Mouse (Mus musculus) C2C12 (cell line): ENCODE data around the gene 4933428M09Rik. TPM values are rescaled to one million over a fixed set of nuclear protein-coding genes. Genes with fewer than 3 reads are reported as not detected.

ENCODE experiments used
- H3K27me3 ChIP-seq: one replicate; pipeline ENCODE4 v1.6.1; 2011; ENCODE audit not compliant: control insufficient read depth, insufficient read depth, insufficient read length
- H3K36me3 ChIP-seq: one replicate; pipeline ENCODE4 v1.6.1; 2011; ENCODE audit not compliant: control insufficient read depth, insufficient read depth
- H3K4me3 ChIP-seq: one replicate; pipeline ENCODE4 v1.5.1; 2011; ENCODE audit warnings: mild to moderate bottlenecking, control low read depth; ENCODE audit not compliant: poor library complexity, insufficient read depth, severe bottlenecking
- H3K79me2 ChIP-seq: one replicate; pipeline ENCODE4 v1.6.1; 2011; ENCODE audit not compliant: control insufficient read depth, insufficient read depth
- H3K79me3 ChIP-seq: one replicate; pipeline ENCODE4 v1.6.1; 2011; ENCODE audit warnings: low read depth, control low read depth
- H3ac ChIP-seq: one replicate; pipeline ENCODE3; 2011; ENCODE audit warnings: low read depth; ENCODE audit not compliant: control insufficient read depth, insufficient read length
- CEBPB ChIP-seq: IDR thresholded peaks from one replicate; pipeline ENCODE4 v1.6.1; 2011; ENCODE audit warnings: low read depth, mild to moderate bottlenecking, control low read depth, moderate library complexity
- USF1 ChIP-seq: IDR thresholded peaks from one replicate; pipeline ENCODE4 v1.6.1; 2011; ENCODE audit warnings: low read depth, mild to moderate bottlenecking, control low read depth, moderate library complexity
- polyA plus RNA-seq: library from polyadenylated mRNA; unstranded; fragments of >200 nt; fragmentation: generic; extraction: Trizol; gene quantifications from one replicate; pipeline ENCODE4 v1.2.1, GENCODE M21; 2012; ENCODE audit warnings: missing spikeins

The 4933428M09Rik gene
- polyA plus RNA-seq, 1 experiment: not detected

- Histone ChIP-seq H3K4me3 (no peak overlapping the region), H3K27me3 (no peaks in the 10 kb centered on the region)
- TF ChIP-seq USF1 (no peak), CEBPB (no peak)
These were observed 42.9 kb downstream of the 4933428M09Rik start for GRCm38 (mm10) chrX:139221893-139222292.

More at GRCm38 (mm10) chrX:139221893-139222292, 42.9 kb downstream of the 4933428M09Rik start:
- no peak overlapping the region for H3ac ChIP-seq
- peaks cover under 1% of the 10 kb centered on the region for H3K36me3 ChIP-seq
- H3K79me2 ChIP-seq: peaks cover 6% of the 10 kb centered on the region
- no peaks in the 10 kb centered on the region for H3K79me3 ChIP-seq

Other genes with a start within 250 kb of the 4933428M09Rik start
- not detected for gene Serpina7, start 94.0 kb upstream of the 4933428M09Rik start, polyA plus RNA-seq
- not detected for gene 4930513O06Rik, start 93.0 kb upstream of the 4933428M09Rik start, polyA plus RNA-seq
- 4.2 TPM for gene Mum1l1, start 30.8 kb downstream of the 4933428M09Rik start, polyA plus RNA-seq
- not detected for gene Trap1a, start 154.5 kb downstream of the 4933428M09Rik start, polyA plus RNA-seq